Mouse (Mus musculus) c-Kit-positive CD71-positive TER-119-negative erythroid progenitor cells, embryonic 14.5 days (primary cell): Measurements from ENCODE around the gene Zmynd19.
"Not testable (repeated sequence)": the region's sequence is repeated elsewhere in the genome, so short reads cannot be mapped to it uniquely, and the experiment has no call there.

Source experiments
- DNase-seq: peaks from one replicate; pipeline ENCODE4 v3.0.0-alpha.2; 2013; ENCODE audit warnings: low read depth

Gene Zmynd19

DNA sequence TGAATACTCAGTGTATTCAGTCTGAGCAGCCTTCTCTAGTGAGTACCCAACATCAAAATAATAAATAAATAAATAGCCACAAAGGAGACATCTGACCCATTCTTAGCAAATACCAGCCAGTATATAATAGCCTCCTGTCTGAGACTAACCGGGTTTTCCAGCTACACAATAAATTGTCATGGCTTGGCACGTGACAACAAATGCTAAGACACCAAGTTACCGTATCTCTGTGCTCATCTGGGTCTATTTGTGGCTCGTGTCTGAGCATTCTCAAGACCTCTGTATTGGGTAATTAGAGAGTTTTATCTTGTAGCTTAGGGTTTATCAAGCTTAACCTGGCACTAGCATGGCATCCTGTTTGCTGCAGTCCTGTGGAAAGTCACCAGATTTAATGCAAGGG is 7.5 kb upstream of the Zmynd19 start:
- DNase-seq: no peak

DNA sequence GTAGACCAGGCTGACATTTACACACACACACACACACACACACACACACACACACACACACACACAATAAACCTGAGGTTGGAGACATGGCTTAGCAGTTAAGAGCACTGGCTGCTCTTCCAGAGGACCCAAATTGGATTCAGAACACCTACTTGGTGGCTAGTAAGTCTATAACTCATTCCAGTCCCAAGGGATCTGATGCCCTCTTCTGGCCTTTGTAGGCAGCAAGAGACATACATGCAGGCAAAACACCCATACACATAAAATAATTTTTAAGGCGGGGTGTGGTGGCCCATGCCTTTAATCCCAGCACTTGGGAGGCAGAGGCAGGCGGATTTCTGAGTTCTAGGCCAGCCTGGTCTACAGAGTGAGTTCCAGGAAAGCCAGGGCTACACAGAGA is 5.3 kb upstream of the Zmynd19 start:
- DNase-seq: not testable (repeated sequence)

DNA sequence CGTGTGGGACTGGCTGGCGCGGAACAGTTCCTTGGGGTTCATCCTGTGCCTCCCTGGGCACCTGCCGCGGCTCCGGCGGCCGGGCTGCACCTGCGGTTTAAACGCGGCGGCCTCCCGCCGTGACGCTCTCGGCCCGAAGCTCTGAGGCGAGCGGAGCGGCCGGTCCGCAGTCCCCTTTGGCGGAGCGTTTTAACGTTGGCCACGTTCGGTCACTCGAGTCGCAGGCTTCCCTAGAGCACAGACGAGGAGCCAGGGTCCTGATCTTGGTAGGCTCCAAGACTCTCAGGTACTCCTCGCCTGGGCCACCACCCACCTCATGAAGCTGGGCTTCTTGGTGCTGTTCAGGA is 570 bp downstream of the Zmynd19 start:
- DNase-seq: no peak

DNA sequence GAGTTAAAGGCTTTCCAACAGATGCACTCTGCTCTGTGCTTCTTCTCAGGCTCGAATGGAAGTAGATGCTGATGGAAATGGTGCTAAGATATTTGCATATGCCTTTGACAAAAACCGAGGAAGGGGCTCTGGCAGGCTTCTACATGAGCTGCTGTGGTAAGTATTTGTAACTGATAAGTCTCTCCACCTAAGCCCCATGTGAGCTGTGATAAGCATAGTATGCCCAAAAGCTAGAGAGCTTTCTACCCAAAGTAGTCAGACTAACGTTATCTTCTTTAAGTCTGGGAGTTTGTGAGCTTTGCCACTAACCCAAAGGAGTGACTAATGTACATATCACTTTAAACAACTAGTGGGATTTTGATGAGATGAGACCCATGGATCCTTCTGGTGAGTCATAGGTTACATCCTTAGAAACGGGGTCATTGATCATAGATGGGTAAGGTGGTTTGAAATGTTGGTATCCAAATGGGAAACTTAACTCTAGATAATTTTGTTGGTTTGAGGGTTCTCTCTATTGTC is 3.0 kb downstream of the Zmynd19 start:
- DNase-seq: no peak

DNA sequence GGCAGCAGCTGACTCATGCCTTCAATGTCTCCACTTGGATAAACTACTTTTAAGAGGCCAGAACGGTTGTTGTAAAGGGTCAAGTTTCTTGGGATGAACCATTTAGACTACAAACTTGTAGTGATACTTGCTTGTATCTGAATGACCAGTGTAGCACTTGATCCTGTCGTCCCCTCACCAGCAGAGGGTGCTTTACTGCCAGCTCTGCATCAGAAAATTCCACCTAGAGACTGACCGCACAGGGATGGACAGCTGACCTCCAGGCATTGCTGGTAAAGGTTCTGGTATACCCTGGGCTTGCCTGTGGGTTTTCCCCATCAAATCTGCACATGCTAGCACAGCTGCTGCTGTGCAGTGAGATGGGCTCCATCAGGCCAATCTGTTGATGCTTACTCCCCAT is 11.3 kb downstream of the Zmynd19 start:
- DNase-seq: no peak

DNA sequence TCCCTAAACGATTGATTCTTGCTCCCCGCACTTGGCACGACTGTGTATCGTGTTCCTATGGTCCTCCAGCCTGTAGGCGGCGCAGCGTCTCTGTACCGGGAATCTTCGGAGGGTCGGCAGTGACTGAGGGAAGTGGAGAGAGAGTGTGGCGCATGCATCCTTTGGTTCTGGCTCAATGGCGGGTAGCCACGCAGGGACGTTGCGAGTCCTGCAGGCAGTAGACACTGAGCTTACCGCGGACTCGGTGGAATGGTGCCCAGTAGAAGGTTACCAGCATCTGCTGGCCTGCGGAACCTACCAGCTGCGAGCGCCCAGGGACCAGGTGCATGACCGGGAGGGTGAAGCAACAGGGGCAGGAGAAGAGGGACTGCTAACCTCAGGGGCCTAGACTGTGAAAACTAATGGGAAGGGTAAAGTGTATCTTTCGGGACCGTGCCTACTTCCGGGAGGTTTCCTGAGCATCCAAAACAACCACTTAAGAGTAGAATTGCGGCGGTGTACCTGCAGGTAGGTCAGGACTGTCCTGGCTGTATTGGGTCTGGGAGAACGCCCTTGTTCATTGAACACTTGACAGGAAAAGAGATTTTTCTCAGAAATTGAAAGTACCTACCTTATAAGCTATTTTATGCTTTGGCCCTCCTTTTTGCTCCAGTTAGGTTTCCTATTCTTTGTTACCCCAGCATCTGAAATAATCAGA is 12.9 kb downstream of the Zmynd19 start, which contains the start of gene Dph7:
TSS of gene Dph7 (plus strand) at position 97 of the 697 bp plus-strand sequence.
- DNase-seq: peak; percentile 88

DNA sequence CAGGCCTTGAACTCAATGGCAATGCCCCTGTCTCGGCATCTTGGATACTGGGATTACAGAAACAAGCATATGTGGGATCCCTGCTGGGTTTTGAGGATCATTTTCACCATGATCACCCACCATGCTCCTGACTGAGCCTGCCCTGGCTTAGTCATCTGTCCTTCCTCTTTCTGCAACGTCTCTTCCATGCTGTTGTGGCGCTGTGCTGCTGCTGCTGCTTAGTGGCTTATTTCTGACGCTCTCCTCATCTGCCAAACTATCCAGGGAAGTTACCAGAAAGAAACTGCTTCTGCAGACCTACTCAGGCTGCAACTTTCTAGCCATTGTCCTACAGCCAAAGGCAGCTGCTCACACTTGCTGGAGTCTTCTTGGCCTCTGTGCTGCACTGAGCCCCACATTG is 20.8 kb downstream of the Zmynd19 start:
- DNase-seq: no peak

DNA sequence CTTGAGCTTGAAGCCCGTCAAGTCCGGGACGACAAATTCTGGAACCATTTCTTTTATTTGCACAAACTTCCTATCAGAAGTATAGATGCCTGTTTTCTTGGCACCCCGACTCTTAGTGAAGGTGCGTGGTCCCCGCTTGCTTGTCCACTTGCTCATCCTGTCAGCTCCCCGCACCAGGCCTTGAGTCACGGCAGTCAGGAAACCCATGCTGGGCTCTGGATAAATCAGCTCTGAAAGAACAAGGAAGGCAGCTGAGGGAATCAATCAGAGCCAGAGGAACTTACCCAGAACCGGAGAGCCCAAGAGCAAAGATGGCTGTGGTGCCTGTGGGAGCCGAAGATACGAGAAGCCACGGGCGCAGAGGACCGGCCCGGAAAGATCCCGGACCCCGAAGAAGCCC is 24.9 kb downstream of the Zmynd19 start:
- not testable (repeated sequence) for DNase-seq

DNA sequence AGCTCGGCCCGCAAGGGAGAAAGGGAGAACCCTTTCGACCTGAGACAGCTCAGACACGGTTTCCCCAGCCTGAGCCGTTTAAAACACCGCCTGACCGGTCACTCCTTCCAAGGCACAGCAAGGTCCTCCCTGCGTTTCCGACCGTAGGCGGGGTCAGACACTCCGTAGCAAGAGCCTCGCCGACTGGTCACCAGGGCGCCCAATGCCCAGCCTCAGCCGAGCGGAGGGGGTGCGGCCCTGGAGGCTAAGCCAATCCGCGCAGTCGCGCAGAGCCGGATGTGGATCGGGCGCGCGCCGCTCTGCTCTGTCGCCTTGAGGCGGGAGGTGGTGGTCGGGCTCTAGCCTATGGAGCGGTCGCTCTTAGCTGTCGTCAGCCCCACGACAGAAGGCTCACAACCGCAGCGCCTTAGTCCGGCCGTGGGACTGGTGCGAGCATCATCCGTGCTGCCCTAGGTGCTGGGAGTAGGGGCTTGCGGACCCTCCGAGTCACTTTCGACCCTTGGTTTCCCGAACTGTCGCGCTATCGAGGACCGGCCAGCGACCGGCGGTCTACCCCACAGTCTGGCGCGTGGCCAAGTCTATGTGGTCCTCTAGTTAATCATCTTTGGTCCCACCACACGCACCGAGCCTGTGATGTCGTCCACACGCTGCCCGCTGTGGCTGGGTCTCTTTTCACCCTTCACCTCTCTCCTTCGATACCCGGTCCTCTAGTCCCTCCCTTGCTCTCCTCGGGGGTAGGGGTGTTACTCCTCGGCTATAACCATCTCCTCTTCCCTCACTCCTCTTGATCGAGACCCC is 25.5 kb downstream of the Zmynd19 start, which contains the start of gene Mrpl41:
TSS of gene Mrpl41 (minus strand) at position 193 of the 798 bp plus-strand sequence.
- DNase-seq: peak; percentile 94

DNA sequence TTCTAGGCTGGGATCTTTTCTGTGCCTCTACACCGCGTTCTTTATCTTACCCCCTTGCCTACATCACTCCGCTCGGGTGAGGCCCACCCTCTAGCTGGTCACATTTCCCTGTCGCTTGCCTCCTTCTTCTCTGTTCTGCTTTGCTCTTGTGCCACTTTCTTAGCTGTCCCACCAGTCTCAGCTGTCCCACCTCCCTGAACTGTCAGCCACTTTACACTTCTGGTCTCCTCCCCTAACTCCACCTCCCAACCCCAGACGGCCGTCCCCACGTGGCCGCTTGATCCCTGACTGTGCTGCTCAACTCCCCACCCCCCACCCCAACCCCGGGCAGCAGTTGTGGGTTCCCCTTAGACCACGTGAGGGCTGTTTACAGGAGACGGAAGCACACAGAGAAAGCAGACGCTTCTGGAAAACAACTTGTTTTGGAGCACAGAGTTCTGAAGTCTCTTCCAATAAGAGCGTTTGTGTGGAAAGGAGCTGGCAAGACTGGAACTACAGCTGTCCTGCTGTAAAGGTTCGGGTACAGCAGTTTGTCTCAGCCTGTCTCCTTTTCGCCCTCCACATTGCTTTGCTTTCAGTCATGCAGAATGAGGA is 26.2 kb downstream of the Zmynd19 start, which contains the start of gene Pnpla7:
TSS of gene Pnpla7 (plus strand) at position 330 of the 594 bp plus-strand sequence.
- peak; percentile 87 for DNase-seq

DNA sequence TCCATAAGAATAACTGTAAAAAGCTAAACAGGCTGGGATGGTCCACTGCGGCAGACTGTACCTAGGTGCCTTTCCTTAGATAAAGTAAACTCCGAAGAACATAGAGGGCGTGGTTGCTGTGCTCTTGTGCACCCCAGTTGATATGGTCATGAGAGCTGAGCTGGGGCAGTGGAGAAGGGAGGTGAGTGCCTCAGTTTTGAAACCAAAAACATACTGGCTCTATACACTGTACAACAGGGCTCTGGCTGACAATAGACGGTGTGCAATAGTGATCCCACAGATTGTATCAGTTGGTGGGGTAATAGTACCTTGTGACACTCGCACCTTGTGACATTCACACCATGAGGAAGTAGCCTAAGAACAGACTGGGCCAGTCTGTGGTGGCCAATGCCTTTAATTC is 27.4 kb downstream of the Zmynd19 start:
- DNase-seq: peak; percentile 64

DNA sequence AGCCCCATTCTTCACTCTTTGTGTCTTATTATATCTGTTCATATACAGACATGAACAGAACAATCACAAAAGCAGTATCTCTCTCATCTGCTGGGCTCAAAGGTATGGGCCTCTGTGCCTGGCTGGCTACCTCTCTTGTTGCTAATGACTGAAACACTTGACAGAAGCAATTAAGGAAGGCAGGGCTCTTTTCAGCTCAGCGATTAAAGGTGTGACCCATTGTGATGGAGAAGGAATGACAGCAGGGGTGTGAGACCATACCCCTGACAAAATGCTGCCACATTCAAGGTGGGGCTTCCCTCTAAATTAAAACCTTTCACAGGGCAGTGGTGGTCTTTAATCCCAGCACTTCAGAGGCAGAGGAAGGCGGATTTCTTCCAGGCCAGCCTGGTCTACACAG is 38.2 kb downstream of the Zmynd19 start:
- no peak for DNase-seq

DNA sequence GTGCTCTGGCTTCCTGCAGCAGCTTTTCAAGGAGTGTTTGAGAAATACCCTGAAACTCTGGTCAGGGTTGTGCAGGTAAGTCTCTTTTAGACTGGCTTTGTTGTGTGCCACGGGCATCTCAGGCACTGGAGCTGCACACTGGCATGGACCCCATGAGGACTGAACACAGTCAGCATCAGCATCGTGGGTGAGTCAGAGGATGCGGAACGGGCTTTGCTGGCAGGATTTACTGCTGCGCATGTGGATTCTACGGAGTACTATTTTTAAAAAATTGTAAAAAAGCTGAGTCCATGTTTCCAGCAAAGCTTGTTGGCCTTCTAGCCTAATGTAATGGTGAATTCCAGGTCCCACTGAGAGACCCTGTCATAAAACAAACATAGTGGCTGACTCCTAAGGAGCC is 45.7 kb downstream of the Zmynd19 start:
- DNase-seq: no peak

DNA sequence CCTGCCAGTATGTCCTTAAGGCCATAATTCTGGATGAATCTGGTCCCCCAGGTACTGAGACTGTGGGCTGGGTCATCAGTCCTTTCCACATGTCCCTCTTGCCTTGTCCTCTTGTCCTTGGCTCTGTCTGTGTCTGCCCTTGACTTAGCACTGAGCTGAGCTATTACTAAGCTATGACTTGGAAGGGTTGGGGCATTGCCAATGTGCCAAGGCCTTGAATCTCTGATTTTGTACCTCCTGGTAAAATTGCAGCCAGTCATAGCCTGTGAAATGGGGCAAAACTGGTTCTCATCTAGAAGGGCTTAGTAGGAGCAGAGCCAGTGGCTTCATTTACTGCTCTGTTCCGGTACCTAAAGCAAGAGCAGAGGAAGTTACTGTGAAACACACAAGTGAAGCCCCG is 46.9 kb downstream of the Zmynd19 start:
- DNase-seq: no peak

DNA sequence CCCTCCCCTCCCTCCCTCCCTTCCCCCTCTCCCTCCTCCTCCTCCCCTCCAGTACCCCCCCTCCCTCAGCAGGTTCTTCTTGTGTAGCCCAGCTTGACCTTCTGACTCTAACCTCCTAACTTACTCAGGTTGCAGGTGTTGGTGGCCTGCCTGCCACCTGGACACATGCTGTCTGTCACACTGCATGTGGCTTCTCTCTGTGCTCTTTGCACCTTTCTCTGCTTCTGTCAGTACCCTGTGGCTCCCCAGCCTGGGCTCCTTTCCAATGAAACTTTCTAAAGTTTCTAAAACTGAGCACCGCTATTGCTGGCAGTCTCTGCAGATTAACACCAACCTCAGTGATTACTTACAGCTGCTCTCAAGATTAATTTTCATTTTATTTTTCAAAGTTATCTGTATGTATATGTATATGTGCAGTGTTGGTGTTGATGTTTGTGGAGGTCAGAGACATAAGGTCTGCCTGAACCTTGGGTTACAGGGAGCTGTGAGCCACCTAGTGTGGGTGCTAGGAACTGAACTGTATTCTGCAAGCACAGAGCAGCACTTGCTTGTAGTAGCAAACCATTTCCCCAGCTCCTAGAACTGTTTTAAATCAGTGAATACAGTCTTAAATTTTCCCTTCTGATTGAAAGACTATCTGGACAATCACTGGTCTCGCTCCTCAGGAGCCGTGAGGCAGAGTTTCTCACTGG is 51.1 kb downstream of the Zmynd19 start:
- no peak for DNase-seq

DNA sequence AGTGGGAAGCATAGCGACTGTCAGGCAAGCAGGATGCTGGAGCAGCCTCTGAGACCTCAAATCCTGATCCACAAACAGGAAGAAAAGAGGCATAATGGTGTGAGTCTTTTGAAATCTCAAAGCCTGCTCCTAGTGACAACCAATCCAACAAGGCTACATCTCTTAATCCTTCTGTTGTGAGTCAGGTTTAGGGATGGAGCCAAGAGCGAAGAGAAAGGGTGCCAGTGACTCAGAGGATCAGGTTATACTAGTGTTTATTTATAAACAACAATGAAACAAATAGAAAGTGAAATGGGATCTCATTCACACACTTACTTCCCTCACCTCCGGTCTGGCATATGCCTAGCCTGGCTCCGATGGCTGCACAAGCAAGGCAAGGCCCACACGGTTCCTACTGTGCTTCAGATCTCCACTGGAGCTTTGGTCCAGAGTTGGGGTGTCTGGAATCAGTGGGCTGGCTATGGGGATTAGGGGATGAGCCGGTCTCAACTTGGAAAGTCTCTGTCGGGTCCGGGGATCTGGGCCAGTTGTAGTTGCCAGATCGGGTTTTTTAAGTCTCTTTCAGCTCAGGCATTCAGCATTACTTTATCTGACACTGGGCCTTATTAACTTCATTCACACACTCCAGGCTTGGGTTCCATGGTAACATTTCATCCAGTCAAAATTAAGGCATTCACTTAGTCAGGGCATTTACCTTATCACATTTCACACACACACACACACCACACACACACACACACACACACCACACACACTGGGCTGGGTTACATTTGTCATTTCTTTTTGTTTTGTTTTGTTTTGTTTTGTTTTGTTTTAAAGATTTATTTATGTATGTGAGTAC is 54.6 kb downstream of the Zmynd19 start:
- DNase-seq: peak; percentile 24

DNA sequence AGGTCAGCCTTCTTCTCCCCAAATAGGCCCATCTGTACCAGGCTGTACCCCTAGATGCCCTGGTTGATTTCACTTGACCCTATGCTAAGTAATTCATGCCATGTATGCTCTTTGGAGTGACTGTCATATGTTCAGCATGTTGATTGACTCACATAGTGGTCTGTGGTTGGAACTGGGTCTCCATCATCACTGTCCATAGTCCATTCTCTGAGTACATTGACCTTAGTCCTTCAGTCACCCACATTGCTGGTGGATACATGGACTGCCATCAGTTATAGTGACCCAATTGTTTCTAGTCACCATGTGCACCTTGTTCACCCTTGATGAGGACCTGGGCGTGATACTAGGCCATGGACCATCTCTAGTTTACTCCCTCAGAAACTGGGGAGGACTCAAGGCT is 57.2 kb downstream of the Zmynd19 start:
- no peak for DNase-seq

DNA sequence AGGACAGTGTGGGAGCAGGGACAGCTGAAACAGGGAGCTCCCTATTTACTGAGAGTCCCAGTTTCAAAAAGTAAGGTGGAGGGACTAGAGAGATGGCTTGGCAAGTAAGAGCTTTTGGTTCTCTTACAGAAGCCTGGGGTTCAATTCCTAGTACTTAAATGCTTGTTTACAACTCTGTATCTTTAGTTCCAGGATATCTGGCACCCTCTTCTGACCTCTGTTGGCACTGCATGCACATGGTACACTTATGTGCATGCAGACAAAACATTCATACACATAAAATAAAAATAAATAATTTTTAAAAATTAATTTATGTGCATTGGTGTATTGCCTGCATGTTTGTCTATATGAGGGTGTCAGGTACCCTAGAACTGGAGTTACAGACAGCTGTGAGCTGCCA is 58.7 kb downstream of the Zmynd19 start:
- peak; percentile 20 for DNase-seq
